Mouse (Mus musculus): ENCODE results near the gene Hist2h2aa1. TPM values are rescaled to one million over a fixed set of nuclear protein-coding genes. Genes with fewer than 3 reads are reported as not detected.
"Not testable (repeated sequence)": the region's sequence is repeated elsewhere in the genome, so short reads cannot be mapped to it uniquely, and the experiment has no call there.

The Hist2h2aa1 gene
- polyA plus RNA-seq, 1 experiment, result 565 TPM

- Histone ChIP-seq H3K27ac (ENCODE audit: control insufficient read depth, insufficient read depth, low read length) (peak overlapping the region; percentile 64), H3K36me3 (ENCODE audit: control insufficient read depth, insufficient read depth, low read length) (no peaks in the 10 kb centered on the region), H3K27me3 (ENCODE audit: control insufficient read depth, insufficient read depth, low read length) (no peaks in the 10 kb centered on the region), H3K4me1 (replicated peaks; ENCODE audit: control insufficient read depth, insufficient read depth, low read length) (peaks cover 13% of the 10 kb centered on the region), H3K4me3 (ENCODE audit: control insufficient read depth, insufficient read depth, low read length) (peak overlapping the region; percentile 64)
- TF ChIP-seq POLR2A (IDR thresholded peaks at IDR 0.05; ENCODE audit: control insufficient read depth, extremely low read depth, insufficient read depth, low read length, poor library complexity) (no peak), CTCF (IDR thresholded peaks at IDR 0.05; ENCODE audit: borderline replicate concordance, control insufficient read depth, extremely low read depth, insufficient read depth, low read length, poor library complexity) (no peak)
- 18% methylated on average over 8 of the region's 8 CpGs for whole genome bisulfite sequencing
- DNase-seq, result peak; percentile 85
These were observed 32.1 kb downstream of the Hist2h2aa1 start for GRCm38 (mm10) chr3:96277428-96277799.

- DNase-seq, result peak; percentile 94
- Histone ChIP-seq H3K4me3 (ENCODE audit: control insufficient read depth, insufficient read depth, low read length) (peak overlapping the region; percentile 64), H3K27ac (ENCODE audit: control insufficient read depth, insufficient read depth, low read length) (peak overlapping the region; percentile 76), H3K36me3 (ENCODE audit: control insufficient read depth, insufficient read depth, low read length) (no peaks in the 10 kb centered on the region), H3K27me3 (ENCODE audit: control insufficient read depth, insufficient read depth, low read length) (no peaks in the 10 kb centered on the region), H3K4me1 (replicated peaks; ENCODE audit: control insufficient read depth, insufficient read depth, low read length) (peaks cover 13% of the 10 kb centered on the region)
- TF ChIP-seq POLR2A (IDR thresholded peaks at IDR 0.05; ENCODE audit: control insufficient read depth, extremely low read depth, insufficient read depth, low read length, poor library complexity) (peak; percentile 61; the same call in 1 of the 2 replicates), CTCF (IDR thresholded peaks at IDR 0.05; ENCODE audit: borderline replicate concordance, control insufficient read depth, extremely low read depth, insufficient read depth, low read length, poor library complexity) (peak; percentile 84)
- under 1% methylated on average over 49 of the region's 49 CpGs for WGBS
These were observed 32.7 kb downstream of the Hist2h2aa1 start for GRCm38 (mm10) chr3:96277800-96278624.

- DNase-seq, result no peak
- Histone ChIP-seq H3K27ac (ENCODE audit: control insufficient read depth, insufficient read depth, low read length) (no peak overlapping the region), H3K4me1 (replicated peaks; ENCODE audit: control insufficient read depth, insufficient read depth, low read length) (peaks cover 5% of the 10 kb centered on the region), H3K36me3 (ENCODE audit: control insufficient read depth, insufficient read depth, low read length) (no peaks in the 10 kb centered on the region), H3K4me3 (ENCODE audit: control insufficient read depth, insufficient read depth, low read length) (no peak overlapping the region), H3K27me3 (ENCODE audit: control insufficient read depth, insufficient read depth, low read length) (no peaks in the 10 kb centered on the region)
- WGBS, result 86% methylated on average over 6 of the region's 6 CpGs
- TF ChIP-seq CTCF (IDR thresholded peaks at IDR 0.05; ENCODE audit: borderline replicate concordance, control insufficient read depth, extremely low read depth, insufficient read depth, low read length, poor library complexity) (no peak), POLR2A (IDR thresholded peaks at IDR 0.05; ENCODE audit: control insufficient read depth, extremely low read depth, insufficient read depth, low read length, poor library complexity) (no peak)
These were observed 35.4 kb downstream of the Hist2h2aa1 start for GRCm38 (mm10) chr3:96280660-96281059.

- TF ChIP-seq CTCF (IDR thresholded peaks at IDR 0.05; ENCODE audit: borderline replicate concordance, control insufficient read depth, extremely low read depth, insufficient read depth, low read length, poor library complexity) (no peak), POLR2A (IDR thresholded peaks at IDR 0.05; ENCODE audit: control insufficient read depth, extremely low read depth, insufficient read depth, low read length, poor library complexity) (no peak)
- Histone ChIP-seq H3K36me3 (ENCODE audit: control insufficient read depth, insufficient read depth, low read length) (no peaks in the 10 kb centered on the region), H3K4me3 (ENCODE audit: control insufficient read depth, insufficient read depth, low read length) (no peak overlapping the region), H3K4me1 (replicated peaks; ENCODE audit: control insufficient read depth, insufficient read depth, low read length) (no peaks in the 10 kb centered on the region), H3K27me3 (ENCODE audit: control insufficient read depth, insufficient read depth, low read length) (no peaks in the 10 kb centered on the region), H3K27ac (ENCODE audit: control insufficient read depth, insufficient read depth, low read length) (no peak overlapping the region)
- no peak for DNase-seq
- WGBS, result 20% methylated on average over 4 of the region's 4 CpGs
These were observed 39.2 kb downstream of the Hist2h2aa1 start for GRCm38 (mm10) chr3:96284457-96284856.

- not testable (repeated sequence) for H3K4me1 ChIP-seq (replicated peaks; ENCODE audit: control insufficient read depth, insufficient read depth, low read length); DNase-seq; H3K36me3 ChIP-seq (ENCODE audit: control insufficient read depth, insufficient read depth, low read length); H3K4me3 ChIP-seq (ENCODE audit: control insufficient read depth, insufficient read depth, low read length); H3K27ac ChIP-seq (ENCODE audit: control insufficient read depth, insufficient read depth, low read length); H3K27me3 ChIP-seq (ENCODE audit: control insufficient read depth, insufficient read depth, low read length)
- TF ChIP-seq CTCF (IDR thresholded peaks at IDR 0.05; ENCODE audit: borderline replicate concordance, control insufficient read depth, extremely low read depth, insufficient read depth, low read length, poor library complexity), result peak; percentile 68; the same call in 1 of the 2 replicates
- WGBS, result 94% methylated on average over 11 of the region's 11 CpGs
These were observed 42.0 kb downstream of the Hist2h2aa1 start for GRCm38 (mm10) chr3:96287334-96287733.

GRCm38 (mm10) chr3:96289201-96289600 is 43.9 kb downstream of the Hist2h2aa1 start:
- WGBS, result 97% methylated on average over 3 of the region's 3 CpGs
- H3K4me3 ChIP-seq (ENCODE audit: control insufficient read depth, insufficient read depth, low read length), result no peak overlapping the region
- TF ChIP-seq POLR2A (IDR thresholded peaks at IDR 0.05; ENCODE audit: control insufficient read depth, extremely low read depth, insufficient read depth, low read length, poor library complexity) (no peak), CTCF (IDR thresholded peaks at IDR 0.05; ENCODE audit: borderline replicate concordance, control insufficient read depth, extremely low read depth, insufficient read depth, low read length, poor library complexity) (no peak)

GRCm38 (mm10) chr3:96290727-96291126 is 45.4 kb downstream of the Hist2h2aa1 start:
- not testable (repeated sequence) for DNase-seq; H3K4me1 ChIP-seq (replicated peaks; ENCODE audit: control insufficient read depth, insufficient read depth, low read length); H3K36me3 ChIP-seq (ENCODE audit: control insufficient read depth, insufficient read depth, low read length); H3K27me3 ChIP-seq (ENCODE audit: control insufficient read depth, insufficient read depth, low read length); H3K4me3 ChIP-seq (ENCODE audit: control insufficient read depth, insufficient read depth, low read length); H3K27ac ChIP-seq (ENCODE audit: control insufficient read depth, insufficient read depth, low read length)
- 95% methylated on average over 3 of the region's 3 CpGs for WGBS

More at GRCm38 (mm10) chr3:96289201-96289600, 43.9 kb downstream of the Hist2h2aa1 start:
- Histone ChIP-seq H3K4me1 (replicated peaks; ENCODE audit: control insufficient read depth, insufficient read depth, low read length) (0 out of 2 replicates have a peak, but pooled peaks cover 3% of the 10 kb centered on the region), H3K36me3 (ENCODE audit: control insufficient read depth, insufficient read depth, low read length) (no peaks in the 10 kb centered on the region), H3K27ac (ENCODE audit: control insufficient read depth, insufficient read depth, low read length) (no peak overlapping the region), H3K27me3 (ENCODE audit: control insufficient read depth, insufficient read depth, low read length) (no peaks in the 10 kb centered on the region; the same call in 1 of the 2 replicates)
- DNase-seq, result no peak
